Mouse (Mus musculus) CH12.LX (cell line): ENCODE data around the gene Scarf2. TPM values are rescaled to one million over a fixed set of nuclear protein-coding genes. Genes with fewer than 3 reads are reported as not detected.

Experiments
- DNase-seq: peaks from one replicate; pipeline ENCODE4 v3.0.0-alpha.2; 2013; ENCODE audit errors: extremely low read depth
- H3K27ac ChIP-seq: 2 replicates; pipeline ENCODE4 v1.5.1; 2012; ENCODE audit warnings: low read depth, mild to moderate bottlenecking, control low read depth, moderate library complexity; ENCODE audit not compliant: insufficient read depth
- H3K27me3 ChIP-seq: replicated peaks from 2 replicates; pipeline ENCODE3; 2012; ENCODE audit warnings: inconsistent platforms
- H3K36me3 ChIP-seq, 2 experiments: replicated peaks in 1 of 2; 2 replicates each; pipeline versions ENCODE3 to v1.6.1; 2012; ENCODE audit warnings: inconsistent platforms in 1 of 2, low read length in 1 of 2, mild to moderate bottlenecking in 1 of 2, mixed read lengths in 1 of 2, moderate library complexity in 1 of 2; ENCODE audit not compliant: control insufficient read depth in 1 of 2, insufficient read depth in 1 of 2
- H3K4me1 ChIP-seq, 2 experiments: 2 replicates each; pipeline ENCODE4 v1.6.1; 2012; ENCODE audit warnings: inconsistent platforms in 1 of 2, moderate library complexity in 1 of 2; ENCODE audit not compliant: insufficient read depth in 2 of 2, control insufficient read depth in 1 of 2
- H3K4me2 ChIP-seq: 2 replicates; pipeline ENCODE4 v1.6.1; 2012; ENCODE audit warnings: low read depth, mild to moderate bottlenecking, control low read depth; ENCODE audit not compliant: poor library complexity, insufficient read depth, severe bottlenecking
- H3K4me3 ChIP-seq, 3 experiments: fragments of 150-350 bp in 1 of 3; sonication (generic) in 1 of 3; replicated peaks in 1 of 3; 2 replicates each; pipeline versions ENCODE3 to v1.5.1; 2011 to 2012; ENCODE audit warnings: low read depth in 2 of 3, low read length in 2 of 3, mild to moderate bottlenecking in 2 of 3, moderate library complexity in 2 of 3, control low read depth in 1 of 3, improper control_type of control experiment in 1 of 3, inconsistent platforms in 1 of 3, mixed read lengths in 1 of 3; ENCODE audit not compliant: poor library complexity in 1 of 3
- H3K79me2 ChIP-seq: replicated peaks from 2 replicates; pipeline ENCODE4 v1.6.1; 2012; ENCODE audit warnings: mild to moderate bottlenecking, moderate library complexity; ENCODE audit not compliant: control insufficient read depth, poor library complexity, insufficient read depth, severe bottlenecking; ENCODE audit errors: extremely low read depth
- H3K9ac ChIP-seq: 2 replicates; pipeline ENCODE4 v1.6.1; 2012; ENCODE audit warnings: low read depth, mild to moderate bottlenecking, control low read depth, moderate library complexity; ENCODE audit not compliant: insufficient read depth
- H3K9me3 ChIP-seq: replicated peaks from 2 replicates; pipeline ENCODE3; 2012; ENCODE audit warnings: low read length, inconsistent platforms, mixed read lengths
- CHD2 ChIP-seq: IDR thresholded peaks from 2 replicates; pipeline ENCODE4 v1.6.1; 2011; ENCODE audit warnings: low read length, improper control_type of control experiment
- CTCF ChIP-seq, 2 experiments: IDR thresholded peaks in 1 of 2; conservative IDR thresholded peaks in 1 of 2; 2 replicates each; pipeline ENCODE4 v1.5.1; 2011 to 2012; ENCODE audit warnings: low read depth in 2 of 2, low read length in 2 of 2, improper control_type of control experiment in 1 of 2, inconsistent platforms in 1 of 2, mild to moderate bottlenecking in 1 of 2, moderate library complexity in 1 of 2
- ELF1 ChIP-seq: IDR thresholded peaks from 2 replicates; pipeline ENCODE4 v1.6.1; 2014; ENCODE audit warnings: low read depth, mild to moderate bottlenecking, inconsistent platforms, low read length, improper control_type of control experiment
- ETS1 ChIP-seq: conservative IDR thresholded peaks from 2 replicates; pipeline ENCODE4 v1.6.1; 2012; ENCODE audit warnings: low read depth, mild to moderate bottlenecking, inconsistent platforms, low read length, improper control_type of control experiment, moderate library complexity
- GABPA ChIP-seq: IDR thresholded peaks from 2 replicates; pipeline ENCODE4 v1.6.1; 2012; ENCODE audit warnings: low read depth, low read length, improper control_type of control experiment, inconsistent platforms; ENCODE audit not compliant: insufficient replicate concordance
- HCFC1 ChIP-seq: IDR thresholded peaks from 2 replicates; pipeline ENCODE4 v1.6.1; 2012; ENCODE audit warnings: low read depth, mild to moderate bottlenecking, inconsistent platforms, low read length, improper control_type of control experiment
- JUND ChIP-seq: conservative IDR thresholded peaks from 2 replicates; pipeline ENCODE4 v1.6.1; 2011; ENCODE audit warnings: low read depth, low read length, improper control_type of control experiment
- MAFK ChIP-seq: IDR thresholded peaks from 2 replicates; pipeline ENCODE4 v1.6.1; 2011; ENCODE audit warnings: low read length, improper control_type of control experiment; ENCODE audit not compliant: insufficient replicate concordance
- MAX ChIP-seq: IDR thresholded peaks from 2 replicates; pipeline ENCODE4 v1.6.1; 2011; ENCODE audit warnings: low read length, improper control_type of control experiment
- MAZ ChIP-seq: IDR thresholded peaks from 2 replicates; pipeline ENCODE4 v1.6.1; 2012; ENCODE audit warnings: low read depth, mild to moderate bottlenecking, inconsistent platforms, low read length, improper control_type of control experiment, moderate library complexity
- MYC ChIP-seq: IDR thresholded peaks from 2 replicates; pipeline ENCODE4 v1.6.1; 2011; ENCODE audit warnings: low read depth, mild to moderate bottlenecking, improper control_type of control experiment, low read length
- NELFE ChIP-seq: IDR thresholded peaks from 2 replicates; pipeline ENCODE4 v1.6.1; 2011; ENCODE audit warnings: low read depth, low read length, improper control_type of control experiment
- POLR2A ChIP-seq: IDR thresholded peaks from 2 replicates; pipeline ENCODE4 v1.6.1; 2011; ENCODE audit warnings: low read depth, mild to moderate bottlenecking, improper control_type of control experiment, low read length
- RAD21 ChIP-seq: IDR thresholded peaks from 2 replicates; pipeline ENCODE4 v1.6.1; 2011; ENCODE audit warnings: low read depth, mild to moderate bottlenecking, low read length, improper control_type of control experiment, moderate library complexity
- SMC3 ChIP-seq: IDR thresholded peaks from 2 replicates; pipeline ENCODE4 v1.6.1; 2011; ENCODE audit warnings: low read depth, low read length, improper control_type of control experiment
- TCF12 ChIP-seq: IDR thresholded peaks from 2 replicates; pipeline ENCODE4 v1.6.1; 2014; ENCODE audit warnings: low read depth, mild to moderate bottlenecking, inconsistent platforms, low read length, improper control_type of control experiment
- UBTF ChIP-seq: IDR thresholded peaks from 2 replicates; pipeline ENCODE4 v1.6.1; 2012; ENCODE audit warnings: low read depth, mild to moderate bottlenecking, inconsistent platforms, low read length, improper control_type of control experiment, moderate library complexity
- USF1 ChIP-seq: IDR thresholded peaks from 2 replicates; pipeline ENCODE4 v1.6.1; 2014; ENCODE audit warnings: low read depth, mild to moderate bottlenecking, inconsistent platforms, low read length, improper control_type of control experiment
- ZKSCAN1 ChIP-seq: IDR thresholded peaks from 2 replicates; pipeline ENCODE4 v1.6.1; 2012; ENCODE audit warnings: low read depth, inconsistent platforms, low read length, improper control_type of control experiment, borderline replicate concordance
- ZMIZ1 ChIP-seq: IDR thresholded peaks from 2 replicates; pipeline ENCODE4 v1.6.1; 2012; ENCODE audit warnings: low read depth, mild to moderate bottlenecking, inconsistent platforms, low read length, improper control_type of control experiment
- dilution Hi-C: fragments of 300-500 bp; cut with MboI; formaldehyde crosslinking; loops from 2 replicates; pipeline ENCODE4 v1.14.3; 2020; ENCODE audit warnings: low sequenced_read_pairs; ENCODE audit not compliant: extremely low pct_unique_long_range_greater_than_20kb, extremely low pct_ligation_motif_present
- in situ Hi-C: fragments of 300-500 bp; cut with MboI; formaldehyde crosslinking; loops from 3 replicates; pipeline ENCODE4 v1.14.3; 2019; ENCODE audit warnings: low sequenced_read_pairs, low pct_ligation_motif_present, low pct_unique_long_range_greater_than_20kb, mixed read lengths
- polyA plus RNA-seq: library from polyadenylated mRNA; unstranded; fragments of >175 nt; gene quantifications from 2 replicates; pipeline ENCODE4 v1.2.1, GENCODE M21; 2012; ENCODE audit warnings: low read depth; ENCODE audit not compliant: insufficient read length
- total RNA-seq, 2 experiments: library from RNA; depleted of rRNA; stranded (reverse); fragments of 300-350 nt in 1 of 2; fragments of >200 nt in 1 of 2; gene quantifications; 2 replicates each; pipeline ENCODE4 v1.2.3; 2012 to 2014

Scarf2 gene
- total and polyA plus RNA-seq, 3 experiments = not detected

- dilution Hi-C loops = no loop called here
- Histone ChIP-seq H3K4me3 (no peak overlapping the region), H3K27me3 (peaks cover 46% of the 10 kb centered on the region)
- in situ Hi-C loops = no loop called here
- TF ChIP-seq ZMIZ1 (no peak), CTCF (conservative IDR thresholded peaks at IDR 0.05 in 1 of 2, IDR thresholded peaks at IDR 0.05 in 1 of 2; ENCODE audit: low read depth in 2 of 2, low read length in 2 of 2) (peak; percentile 27 to 73; a peak in 3 of 4 replicates), CHD2 (no peak), MAX (peak; percentile 43; the same call in 1 of the 2 replicates), MAFK (no peak), ELF1 (no peak), TCF12 (no peak), RAD21 (peak; percentile 6), SMC3 (peak; percentile 53), MAZ (no peak), JUND (no peak)
- TF ChIP-seq, all 38 proteins: peak for 4
- H3K36me3 ChIP-seq = no peaks in the 10 kb centered on the region
- H3K4me1 ChIP-seq = peaks cover 0 to 6% of the 10 kb centered on the region in 2 experiments; a peak in 1 of 4 replicates
- peak; percentile 37 for DNase-seq
- H3K9ac ChIP-seq = no peak overlapping the region
- no peak overlapping the region for H3K27ac ChIP-seq
- no peaks in the 10 kb centered on the region for H3K79me2 ChIP-seq
- H3K9me3 ChIP-seq = peaks cover 3% of the 10 kb centered on the region
- no peak overlapping the region for H3K4me2 ChIP-seq
Measured at GRCm38 (mm10) chr16:17815411-17816402, 18.6 kb downstream of the Scarf2 start.

GRCm38 (mm10) chr16:17816528-17816927 lies 19.4 kb downstream of the Scarf2 start:
- in situ Hi-C loops (no loop called here), dilution Hi-C loops (no loop called here)
- TF ChIP-seq CTCF (conservative IDR thresholded peaks at IDR 0.05 in 1 of 2, IDR thresholded peaks at IDR 0.05 in 1 of 2; ENCODE audit: low read depth in 2 of 2, low read length in 2 of 2) = no peak
- no peak for TF ChIP-seq ETS1
- no peak for TF ChIP-seq MYC
- TF ChIP-seq UBTF = no peak
- no peak for TF ChIP-seq POLR2A
- TF ChIP-seq ZKSCAN1 = no peak
- TF ChIP-seq GABPA = no peak
- TF ChIP-seq HCFC1 = no peak
- TF ChIP-seq TCF12 = no peak
- no peak for TF ChIP-seq USF1
- TF ChIP-seq NELFE = no peak
- no peak for DNase-seq
- Histone ChIP-seq H3K4me1 (peaks cover 0 to 6% of the 10 kb centered on the region in 2 experiments; a peak in 1 of 4 replicates), H3K9ac (no peak overlapping the region), H3K9me3 (peaks cover 3% of the 10 kb centered on the region), H3K27me3 (peaks cover 40% of the 10 kb centered on the region), H3K4me3 (no peak overlapping the region), H3K79me2 (no peaks in the 10 kb centered on the region), H3K36me3 (no peaks in the 10 kb centered on the region), H3K27ac (no peak overlapping the region), H3K4me2 (no peak overlapping the region)
